Mouse (Mus musculus) forebrain, embryonic 15.5 days (tissue): ENCODE results near the gene Dhrs7c. TPM values are rescaled to one million over a fixed set of nuclear protein-coding genes. Genes with fewer than 3 reads are reported as not detected.
A peak's percentile ranks its signal among the peaks of the same experiment; 100 is the strongest.

Experiments used
- ATAC-seq: fragments of 200-750 bp; cut with Nextera tagmentation; replicated peaks from 2 replicates; pipeline ENCODE4 v1.8.0; 2017; ENCODE audit warnings: mild to moderate bottlenecking, moderate TSS enrichment, moderate library complexity
- H3K27ac ChIP-seq: fragments of 300-500 bp; sonication (generic); replicated peaks from 2 replicates; pipeline ENCODE4 v1.5.1; 2015; ENCODE audit warnings: mild to moderate bottlenecking, inconsistent platforms
- H3K27me3 ChIP-seq: fragments of 300-500 bp; sonication (generic); 2 replicates; pipeline ENCODE4 v1.6.1; 2015; ENCODE audit warnings: inconsistent platforms
- H3K36me3 ChIP-seq: fragments of 300-500 bp; sonication (generic); 2 replicates; pipeline ENCODE4 v1.6.1; 2015; ENCODE audit warnings: mild to moderate bottlenecking, inconsistent platforms
- H3K4me1 ChIP-seq: fragments of 300-500 bp; sonication (generic); 2 replicates; pipeline ENCODE4 v1.6.1; 2015; ENCODE audit warnings: inconsistent platforms
- H3K4me2 ChIP-seq: fragments of 300-500 bp; sonication (generic); replicated peaks from 2 replicates; pipeline ENCODE4 v1.6.1; 2015; ENCODE audit warnings: mild to moderate bottlenecking, inconsistent platforms
- H3K4me3 ChIP-seq: fragments of 300-500 bp; sonication (generic); 2 replicates; pipeline ENCODE4 v1.5.1; 2015; ENCODE audit warnings: mild to moderate bottlenecking, inconsistent platforms
- H3K9ac ChIP-seq: fragments of 300-500 bp; sonication (generic); replicated peaks from 2 replicates; pipeline ENCODE4 v1.6.1; 2015; ENCODE audit warnings: mild to moderate bottlenecking, inconsistent platforms
- H3K9me3 ChIP-seq: fragments of 300-500 bp; sonication (generic); 2 replicates; pipeline ENCODE4 v1.6.1; 2016; ENCODE audit warnings: inconsistent platforms
- WGBS: fragments of 180-500 bp; shearing (Covaris S2); methylation state at CpG from one replicate; pipeline ENCODE4 v1.1.7; 2015; ENCODE audit warnings: mixed read lengths; 5-methylcytosine and 5-hydroxymethylcytosine counted together
- polyA plus RNA-seq: library from polyadenylated mRNA; unstranded; fragments of >200 nt; fragmentation: Nextera tagmentation; extraction: Ambion mirVana; gene quantifications from 2 replicates; pipeline ENCODE4 v1.2.1, GENCODE M21; 2015

The Dhrs7c gene
- not detected in 2 replicates for polyA plus RNA-seq

DNA sequence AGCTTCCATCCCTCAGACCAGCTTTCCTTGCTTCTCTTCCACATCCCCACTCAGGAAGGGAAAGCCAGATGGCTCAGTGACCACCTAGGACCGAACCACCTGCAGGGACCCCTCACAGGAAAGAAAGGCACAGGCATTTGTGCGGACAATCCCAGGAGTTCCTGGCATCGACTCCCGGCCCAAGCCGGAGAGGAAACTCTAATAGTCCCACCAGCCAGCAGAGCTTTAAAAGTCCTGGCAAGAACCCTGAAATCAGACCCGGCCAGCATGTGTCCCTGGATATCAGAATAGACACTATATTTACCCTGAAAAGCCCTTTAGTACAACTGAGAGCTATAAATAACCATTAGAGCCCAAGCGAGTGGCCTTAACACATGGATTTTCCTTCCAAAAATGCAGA, at the start of gene Dhrs7c:
Gene Dhrs7c (plus strand): TSS at position 257 of the 400 bp plus-strand sequence.
- Histone ChIP-seq H3K9ac (no peak within 1 kb of the TSS), H3K36me3 (no peaks in the 10 kb centered on the region), H3K4me3 (no peak within 1 kb of the TSS), H3K27me3 (no peaks in the 10 kb centered on the region), H3K4me1 (no peaks in the 10 kb centered on the region), H3K27ac (no peak within 1 kb of the TSS), H3K4me2 (no peak within 1 kb of the TSS), H3K9me3 (no peaks in the 10 kb centered on the region)
- ATAC-seq: no peak
- 73% methylated on average over 7 of the region's 7 CpGs for WGBS

DNA sequence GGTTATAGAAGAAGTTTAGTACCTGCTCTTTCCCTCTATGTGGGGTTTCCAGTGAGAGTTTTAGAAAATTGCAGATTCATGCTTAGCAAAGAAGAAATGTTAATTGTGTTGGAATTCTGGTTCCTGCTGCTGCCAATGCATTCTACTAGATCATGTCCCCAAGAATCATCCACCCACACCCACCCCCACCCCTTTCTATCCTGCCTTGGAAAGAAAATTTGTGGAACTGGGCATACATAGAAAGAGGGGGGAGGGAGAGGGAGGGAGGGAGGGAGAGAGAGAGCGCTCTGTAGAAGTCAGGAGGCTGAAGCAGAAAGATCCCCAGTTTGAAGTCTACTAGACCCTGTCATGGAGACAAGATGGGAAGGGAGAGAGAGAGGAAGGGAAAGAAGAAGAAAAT, 41.7 kb upstream of the Dhrs7c start:
- H3K36me3 ChIP-seq: no peaks in the 10 kb centered on the region
- H3K9me3 ChIP-seq: no peaks in the 10 kb centered on the region
- H3K4me2 ChIP-seq: no peak overlapping the region
- no peak overlapping the region for H3K9ac ChIP-seq
- no peak overlapping the region for H3K27ac ChIP-seq
- no peak for ATAC-seq
- H3K27me3 ChIP-seq: no peaks in the 10 kb centered on the region
- WGBS: 90% methylated on average over 1 of the region's 1 CpGs
- no peaks in the 10 kb centered on the region for H3K4me1 ChIP-seq
- no peak overlapping the region for H3K4me3 ChIP-seq

DNA sequence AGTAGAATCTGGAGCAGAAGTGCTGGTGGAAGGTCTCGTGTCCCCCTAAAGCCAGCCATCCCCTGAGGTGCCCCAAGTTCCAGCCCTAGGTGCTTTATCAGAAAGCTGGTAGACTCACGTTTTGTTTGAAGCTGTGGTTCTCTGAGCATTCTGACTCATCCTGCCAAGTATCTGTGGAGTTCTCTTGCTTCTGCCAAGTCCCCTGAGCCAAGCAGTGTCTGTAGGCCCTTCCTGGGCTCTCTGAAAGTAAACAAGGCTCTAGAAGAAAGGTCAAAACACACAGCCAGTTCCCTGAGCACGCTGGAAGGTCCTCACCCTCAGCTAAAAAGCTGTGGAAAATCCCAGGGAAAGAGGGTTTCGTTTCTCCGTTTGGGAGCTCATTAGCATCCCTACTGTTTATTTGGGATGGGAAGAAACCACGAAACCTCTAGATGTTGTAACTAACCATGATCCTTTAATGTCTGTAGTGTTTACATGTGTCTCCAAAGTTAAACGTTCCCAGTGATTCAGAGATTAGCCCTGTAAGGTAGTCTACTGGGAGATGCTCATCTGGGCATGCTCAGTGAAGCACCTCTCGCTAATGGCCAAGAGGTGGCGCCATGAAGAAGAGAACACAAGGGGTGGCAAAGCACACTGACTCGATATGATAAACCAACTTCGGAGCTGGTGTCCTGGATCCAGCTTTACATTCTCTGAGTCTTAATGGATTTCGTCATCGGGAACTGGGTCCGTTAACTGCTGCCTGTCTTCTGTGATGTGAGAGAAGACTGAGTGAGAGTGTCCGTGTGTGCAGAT, 40.4 kb upstream of the Dhrs7c start:
- Histone ChIP-seq H3K9me3 (no peaks in the 10 kb centered on the region), H3K4me2 (no peak overlapping the region), H3K4me1 (no peaks in the 10 kb centered on the region), H3K36me3 (no peaks in the 10 kb centered on the region), H3K27me3 (no peaks in the 10 kb centered on the region), H3K9ac (no peak overlapping the region), H3K4me3 (no peak overlapping the region), H3K27ac (no peak overlapping the region)
- 78% methylated on average over 15 of the region's 15 CpGs for WGBS
- no peak for ATAC-seq

DNA sequence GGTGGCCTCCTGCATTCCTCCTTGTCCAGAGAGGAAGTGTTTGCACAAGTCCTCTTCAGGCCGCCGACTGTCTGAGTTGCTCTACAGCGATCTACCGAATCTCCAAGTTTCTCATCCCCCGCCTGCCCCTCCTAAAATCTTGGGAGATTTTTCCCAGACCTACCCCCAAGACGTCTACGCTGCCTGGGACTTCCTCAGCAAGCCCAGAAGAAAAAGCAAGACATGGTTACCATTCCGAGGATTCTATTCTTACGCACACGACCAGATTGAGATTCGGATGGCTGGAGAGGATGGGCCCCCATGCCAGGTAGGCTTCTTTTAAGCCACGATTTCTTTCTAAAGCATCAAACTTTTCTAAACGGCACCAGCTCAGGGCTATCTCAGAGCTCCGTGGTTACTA, 26.9 kb upstream of the Dhrs7c start, which contains the start of gene Glp2r:
Gene Glp2r (minus strand): TSS at position 101 of the 400 bp plus-strand sequence.
- 88% methylated on average over 14 of the region's 14 CpGs for WGBS
- Histone ChIP-seq H3K4me2 (no peak within 1 kb of the TSS), H3K9ac (no peak within 1 kb of the TSS), H3K9me3 (no peaks in the 10 kb centered on the region), H3K36me3 (no peaks in the 10 kb centered on the region), H3K4me1 (0 out of 2 replicates have a peak, but pooled peaks cover 6% of the 10 kb centered on the region), H3K4me3 (no peak within 1 kb of the TSS), H3K27me3 (no peaks in the 10 kb centered on the region), H3K27ac (no peak within 1 kb of the TSS)
- no peak for ATAC-seq

DNA sequence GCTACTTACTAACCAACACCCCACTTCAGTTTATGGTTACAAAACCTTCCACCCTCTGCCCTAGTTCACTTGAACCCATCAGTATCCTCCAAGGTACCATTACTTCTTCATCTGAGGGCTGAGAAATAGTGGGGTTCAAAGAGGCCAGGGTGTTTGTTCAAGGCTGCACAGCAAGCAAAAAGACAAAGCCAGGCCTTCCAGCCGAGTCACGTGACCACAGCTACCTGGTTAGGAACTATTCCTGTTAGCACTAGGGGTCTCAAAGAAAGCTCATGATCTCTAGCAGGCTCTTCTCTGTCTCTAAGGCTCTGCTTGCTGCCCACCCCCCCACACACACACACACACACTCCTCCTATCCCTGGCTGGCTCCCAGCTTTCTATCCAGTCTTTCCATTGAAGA, 26.3 kb upstream of the Dhrs7c start:
- H3K4me2 ChIP-seq: no peak overlapping the region
- no peaks in the 10 kb centered on the region for H3K36me3 ChIP-seq
- H3K4me1 ChIP-seq: 0 out of 2 replicates have a peak, but pooled peaks cover 6% of the 10 kb centered on the region
- H3K9me3 ChIP-seq: no peaks in the 10 kb centered on the region
- no peak overlapping the region for H3K27ac ChIP-seq
- H3K9ac ChIP-seq: no peak overlapping the region
- WGBS: 92% methylated on average over 2 of the region's 2 CpGs
- ATAC-seq: no peak
- no peak overlapping the region for H3K4me3 ChIP-seq
- H3K27me3 ChIP-seq: no peaks in the 10 kb centered on the region

DNA sequence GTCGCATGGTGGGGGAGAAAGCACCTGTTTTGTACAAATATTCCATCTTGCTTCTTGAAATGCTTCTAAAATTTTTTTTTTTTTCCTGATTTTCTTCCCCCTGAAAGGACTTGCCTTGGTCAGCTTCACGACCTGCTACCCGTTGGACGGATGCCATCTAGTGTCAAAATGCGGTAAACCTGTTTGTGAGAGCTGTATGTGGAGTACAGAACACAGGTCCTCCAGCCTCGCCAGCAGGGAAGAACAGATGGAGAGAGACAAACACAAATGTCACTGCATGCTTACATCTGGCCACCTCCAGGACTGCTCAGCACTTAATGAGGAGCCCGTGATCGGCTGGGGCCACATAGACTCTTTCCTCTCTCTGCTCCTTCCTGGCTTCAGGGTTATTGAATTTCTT, 25.4 kb upstream of the Dhrs7c start:
- WGBS: 19% methylated on average over 8 of the region's 8 CpGs
- Histone ChIP-seq H3K4me3 (no peak overlapping the region), H3K9me3 (no peaks in the 10 kb centered on the region), H3K36me3 (no peaks in the 10 kb centered on the region), H3K27me3 (no peaks in the 10 kb centered on the region), H3K27ac (no peak overlapping the region), H3K4me2 (no peak overlapping the region), H3K9ac (no peak overlapping the region), H3K4me1 (0 out of 2 replicates have a peak, but pooled peaks cover 6% of the 10 kb centered on the region)
- ATAC-seq: peak; percentile 63; the same call in 1 of the 2 replicates

DNA sequence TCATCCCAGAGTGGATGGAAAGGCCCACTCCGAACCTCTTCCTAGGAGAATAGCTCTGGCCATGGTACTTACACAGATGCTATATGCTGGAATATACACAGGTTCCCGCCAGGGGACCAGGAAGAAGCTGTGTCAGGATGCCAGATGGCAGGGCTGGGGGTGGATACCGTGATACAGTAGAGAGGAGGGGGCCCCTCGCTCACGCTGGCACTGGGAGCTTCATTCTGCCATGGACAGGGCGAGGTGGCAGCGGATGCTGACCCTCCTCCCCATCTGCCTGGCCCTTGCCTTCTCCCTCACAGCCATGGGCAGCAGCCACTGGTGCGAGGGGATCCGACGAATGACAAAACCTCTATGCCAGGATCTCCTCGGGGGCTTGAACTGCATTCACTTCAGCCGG, 23.6 kb upstream of the Dhrs7c start, which contains the start of gene Gsg1l2:
Gene Gsg1l2 (plus strand): TSS at position 230 of the 400 bp plus-strand sequence.
- Histone ChIP-seq H3K4me1 (0 out of 2 replicates have a peak, but pooled peaks cover 6% of the 10 kb centered on the region), H3K36me3 (no peaks in the 10 kb centered on the region), H3K9me3 (no peaks in the 10 kb centered on the region), H3K27ac (no peak within 1 kb of the TSS), H3K27me3 (no peaks in the 10 kb centered on the region), H3K4me3 (no peak within 1 kb of the TSS), H3K4me2 (no peak within 1 kb of the TSS), H3K9ac (no peak within 1 kb of the TSS)
- WGBS: 77% methylated on average over 12 of the region's 12 CpGs
- no peak for ATAC-seq

DNA sequence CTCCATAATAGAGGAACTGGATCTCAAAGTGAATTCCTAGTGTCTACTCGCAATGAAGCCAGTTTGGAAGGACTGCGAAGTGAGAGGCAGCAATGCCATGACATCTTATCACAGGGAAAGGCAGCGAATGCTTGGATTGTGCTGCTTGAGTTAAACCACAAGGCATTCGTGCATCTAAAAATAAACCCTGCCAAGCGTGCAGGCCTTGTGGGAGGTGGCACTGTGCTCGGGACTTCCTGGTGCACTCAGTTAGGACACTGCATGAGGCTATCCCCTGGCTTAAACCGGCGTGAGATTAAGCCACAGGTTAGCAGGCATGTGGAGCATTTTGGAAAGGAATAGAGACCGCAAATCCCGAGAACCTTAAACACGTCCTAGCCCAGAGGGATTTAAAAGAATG, 7.8 kb upstream of the Dhrs7c start:
- H3K27ac ChIP-seq: no peak overlapping the region
- no peak overlapping the region for H3K9ac ChIP-seq
- no peaks in the 10 kb centered on the region for H3K4me1 ChIP-seq
- H3K36me3 ChIP-seq: no peaks in the 10 kb centered on the region
- 85% methylated on average over 11 of the region's 11 CpGs for WGBS
- no peak for ATAC-seq
- no peak overlapping the region for H3K4me2 ChIP-seq
- H3K27me3 ChIP-seq: no peaks in the 10 kb centered on the region
- no peaks in the 10 kb centered on the region for H3K9me3 ChIP-seq
- H3K4me3 ChIP-seq: no peak overlapping the region

DNA sequence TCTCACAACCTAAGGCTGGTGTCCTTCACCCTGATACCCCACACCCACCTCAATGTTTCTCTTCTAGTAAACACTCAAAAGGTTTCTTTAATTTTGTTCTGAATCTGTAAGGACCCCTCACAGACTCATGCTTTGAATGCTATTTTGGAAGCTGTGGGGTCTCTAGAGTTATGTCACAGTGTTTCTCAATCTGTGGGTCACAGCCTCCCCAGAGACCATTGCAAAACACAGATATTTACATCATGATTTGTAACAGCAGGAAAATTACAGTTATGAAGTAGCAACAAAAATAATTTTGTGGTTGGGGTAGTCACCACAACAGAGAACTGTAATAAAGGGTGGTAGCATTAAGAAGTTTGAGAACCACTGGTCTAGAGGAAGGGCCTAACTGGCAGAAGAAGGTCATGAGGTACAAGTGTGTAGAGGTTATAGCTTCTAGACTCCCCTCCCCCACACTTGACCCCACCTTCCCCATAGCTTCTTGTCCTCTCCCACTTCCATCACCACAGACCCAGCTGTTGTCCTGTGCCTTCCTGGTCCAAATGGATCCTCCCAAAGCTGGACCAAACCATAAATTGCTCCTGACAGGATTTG, 2.2 kb downstream of the Dhrs7c start:
- Histone ChIP-seq H3K9ac (no peak overlapping the region), H3K4me1 (no peaks in the 10 kb centered on the region), H3K4me2 (no peak overlapping the region), H3K27ac (no peak overlapping the region), H3K4me3 (no peak overlapping the region), H3K9me3 (no peaks in the 10 kb centered on the region), H3K27me3 (no peaks in the 10 kb centered on the region), H3K36me3 (no peaks in the 10 kb centered on the region)
- no peak for ATAC-seq

DNA sequence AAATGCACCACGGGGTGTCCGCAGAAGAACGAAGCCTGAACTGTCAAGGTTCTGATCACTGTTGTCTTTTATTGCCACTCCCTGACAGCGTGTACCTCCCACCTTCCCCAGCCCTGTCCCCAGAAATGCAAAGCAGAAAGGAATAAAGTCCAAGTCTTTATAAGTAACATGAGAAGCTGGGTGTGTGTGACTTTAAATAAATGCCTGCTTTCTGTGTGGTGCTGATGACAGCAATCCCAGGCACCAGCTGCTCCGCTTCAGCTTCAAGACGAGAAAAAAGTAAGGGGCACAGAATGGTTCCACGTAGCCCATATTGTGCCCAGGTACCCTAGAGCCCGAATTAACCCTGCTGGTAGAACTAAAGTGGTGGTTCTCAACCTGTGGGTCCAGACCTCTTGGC, 3.2 kb downstream of the Dhrs7c start:
- H3K4me1 ChIP-seq: no peaks in the 10 kb centered on the region
- WGBS: 70% methylated on average over 8 of the region's 8 CpGs
- no peaks in the 10 kb centered on the region for H3K9me3 ChIP-seq
- H3K9ac ChIP-seq: no peak overlapping the region
- no peak for ATAC-seq
- H3K27me3 ChIP-seq: no peaks in the 10 kb centered on the region
- no peak overlapping the region for H3K27ac ChIP-seq
- H3K4me2 ChIP-seq: no peak overlapping the region
- no peak overlapping the region for H3K4me3 ChIP-seq
- no peaks in the 10 kb centered on the region for H3K36me3 ChIP-seq

DNA sequence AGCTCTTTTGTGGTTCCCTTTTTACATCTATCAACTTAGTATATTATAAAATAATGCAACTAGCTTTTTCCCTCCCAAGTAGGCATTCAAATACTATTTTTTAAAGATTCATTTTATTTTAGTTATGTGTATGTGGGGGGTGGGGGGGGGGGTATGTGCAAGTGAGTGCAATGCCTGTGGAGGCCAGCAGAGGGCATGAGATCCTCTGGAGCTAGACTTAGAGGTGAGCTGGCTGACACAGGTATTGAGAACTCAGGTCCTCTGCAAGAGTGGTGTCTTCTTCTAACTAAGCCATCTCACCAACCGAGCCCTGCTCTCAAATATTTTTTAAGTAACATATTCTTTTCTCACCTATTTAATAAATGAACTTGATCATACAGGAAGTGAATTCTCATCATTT, 7.6 kb downstream of the Dhrs7c start:
- H3K9me3 ChIP-seq: no peaks in the 10 kb centered on the region
- H3K27ac ChIP-seq: no peak overlapping the region
- no peaks in the 10 kb centered on the region for H3K36me3 ChIP-seq
- no peak overlapping the region for H3K9ac ChIP-seq
- no peak for ATAC-seq
- 91% methylated on average over 1 of the region's 1 CpGs for WGBS
- H3K4me3 ChIP-seq: no peak overlapping the region
- no peaks in the 10 kb centered on the region for H3K4me1 ChIP-seq
- H3K4me2 ChIP-seq: no peak overlapping the region
- no peaks in the 10 kb centered on the region for H3K27me3 ChIP-seq

DNA sequence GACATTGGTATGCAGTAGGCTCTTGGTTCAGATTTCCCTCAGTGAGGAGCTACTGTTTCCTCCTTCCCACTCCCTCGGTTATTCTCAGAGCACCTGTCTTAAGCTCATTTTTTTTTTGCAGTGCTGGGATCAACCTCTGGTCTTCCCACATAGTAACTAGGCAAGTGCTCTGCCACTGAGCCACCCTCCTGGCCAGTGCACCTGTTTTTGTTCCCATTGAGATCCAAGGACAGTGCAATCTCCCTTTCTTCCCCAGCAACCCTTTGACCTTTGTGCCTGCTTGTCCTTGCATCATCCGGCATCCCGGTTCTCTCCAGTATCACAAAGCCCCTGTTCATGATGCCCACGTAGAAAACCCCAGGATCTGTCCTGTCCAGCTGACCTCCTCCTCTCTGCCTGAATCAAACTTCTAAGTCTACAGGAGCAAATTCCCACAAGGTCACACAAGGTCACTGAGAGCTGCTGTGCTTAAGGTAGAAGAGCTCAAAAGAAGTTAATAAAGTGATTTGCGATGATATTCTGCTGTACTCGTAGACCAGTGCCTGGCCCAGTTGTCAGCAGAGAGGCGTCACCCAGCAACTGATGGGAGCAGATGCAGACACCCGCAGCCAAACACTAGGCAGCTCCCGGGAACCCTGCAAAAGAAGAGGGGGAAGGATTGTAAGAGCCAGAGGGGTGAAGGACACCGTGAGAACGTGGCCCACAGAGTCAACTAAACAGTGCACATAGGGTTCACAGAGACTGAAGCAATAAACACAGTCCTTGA, 9.0 kb downstream of the Dhrs7c start:
- 90% methylated on average over 11 of the region's 11 CpGs for WGBS
- Histone ChIP-seq H3K27ac (no peak overlapping the region), H3K4me2 (no peak overlapping the region), H3K9ac (no peak overlapping the region), H3K9me3 (no peaks in the 10 kb centered on the region), H3K36me3 (no peaks in the 10 kb centered on the region), H3K4me1 (no peaks in the 10 kb centered on the region), H3K27me3 (no peaks in the 10 kb centered on the region), H3K4me3 (no peak overlapping the region)
- no peak for ATAC-seq
